Mouse (Mus musculus): ENCODE data around the gene Axin1. TPM values are rescaled to one million over a fixed set of nuclear protein-coding genes. Genes with fewer than 3 reads are reported as not detected.
"Not testable (repeated sequence)": the region's sequence is repeated elsewhere in the genome, so short reads cannot be mapped to it uniquely, and the experiment has no call there.

Gene Axin1
- polyA plus RNA-seq, 1 experiment from 2014 or later = 10.0 TPM

DNA sequence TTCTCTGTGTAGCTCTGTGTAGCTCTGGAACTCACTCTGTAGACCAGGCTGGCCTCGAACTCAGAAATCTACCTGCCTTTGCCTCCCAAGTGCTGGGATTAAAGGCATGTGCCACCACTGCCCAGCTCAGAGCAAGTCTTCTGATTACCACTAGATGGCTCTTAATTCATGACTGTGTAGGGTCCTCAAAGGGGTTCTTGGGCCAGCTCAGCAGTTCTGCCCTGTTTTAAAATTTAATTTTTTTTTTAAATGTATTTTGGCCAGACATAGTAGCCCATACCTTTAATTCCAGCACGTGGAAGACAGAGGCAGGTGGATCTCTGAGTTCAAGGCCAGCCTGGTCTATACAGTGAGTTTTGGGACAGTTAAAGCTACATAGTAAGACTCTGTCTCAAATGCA, 36.8 kb downstream of the Axin1 start:
- H3K4me1 ChIP-seq; H3K4me3 ChIP-seq; H3K27me3 ChIP-seq (ENCODE audit: low read depth, poor library complexity, severe bottlenecking); H3K9me3 ChIP-seq (replicated peaks); H3K27ac ChIP-seq (replicated peaks); DNase-seq (ENCODE audit: low spot score): not testable (repeated sequence)
- 89% methylated on average over 2 of the region's 2 CpGs for WGBS
- peaks cover 68% of the 10 kb centered on the region for H3K36me3 ChIP-seq

- Histone ChIP-seq H3K4me3 (no peak overlapping the region), H3K36me3 (peaks cover 84% of the 10 kb centered on the region), H3K4me1 (no peaks in the 10 kb centered on the region), H3K27me3 (ENCODE audit: low read depth, poor library complexity, severe bottlenecking) (no peaks in the 10 kb centered on the region), H3K9me3 (replicated peaks) (no peaks in the 10 kb centered on the region), H3K27ac (replicated peaks) (no peak overlapping the region)
- DNase-seq (ENCODE audit: low spot score) = no peak
These were observed 40.1 kb downstream of the Axin1 start for GRCm38 (mm10) chr17:26178611-26179010.

- 97% methylated on average over 3 of the region's 3 CpGs for WGBS
- DNase-seq (ENCODE audit: low spot score) = no peak
These were observed 42.7 kb downstream of the Axin1 start for GRCm38 (mm10) chr17:26181179-26181578.

DNA sequence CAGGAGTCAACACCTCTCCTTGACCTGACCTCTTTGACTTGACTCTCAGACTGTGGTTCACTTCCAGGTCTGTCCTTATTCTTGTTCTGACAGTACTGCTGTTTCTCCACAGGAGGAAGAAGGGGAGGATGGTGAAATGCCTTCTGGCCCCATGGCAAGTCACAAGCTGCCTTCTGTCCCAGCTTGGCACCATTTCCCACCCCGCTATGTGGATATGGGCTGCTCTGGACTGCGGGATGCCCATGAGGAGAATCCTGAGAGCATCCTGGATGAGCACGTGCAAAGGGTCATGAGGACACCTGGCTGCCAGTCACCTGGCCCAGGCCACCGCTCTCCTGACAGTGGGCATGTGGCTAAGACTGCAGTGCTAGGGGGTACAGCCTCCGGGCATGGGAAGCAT, 49.1 kb downstream of the Axin1 start:
- no peak for DNase-seq (ENCODE audit: low spot score)
- 99% methylated on average over 5 of the region's 5 CpGs for WGBS
- Histone ChIP-seq H3K27ac (replicated peaks) (no peak overlapping the region), H3K27me3 (ENCODE audit: low read depth, poor library complexity, severe bottlenecking) (no peaks in the 10 kb centered on the region), H3K36me3 (peaks cover 99% of the 10 kb centered on the region), H3K9me3 (replicated peaks) (no peaks in the 10 kb centered on the region), H3K4me3 (no peak overlapping the region), H3K4me1 (no peaks in the 10 kb centered on the region)

More at GRCm38 (mm10) chr17:26181179-26181578, 42.7 kb downstream of the Axin1 start:
- Histone ChIP-seq H3K4me1 (no peaks in the 10 kb centered on the region), H3K27me3 (ENCODE audit: low read depth, poor library complexity, severe bottlenecking) (no peaks in the 10 kb centered on the region), H3K4me3 (no peak overlapping the region), H3K36me3 (peaks cover 84% of the 10 kb centered on the region), H3K9me3 (replicated peaks) (no peaks in the 10 kb centered on the region), H3K27ac (replicated peaks) (no peak overlapping the region)

DNA sequence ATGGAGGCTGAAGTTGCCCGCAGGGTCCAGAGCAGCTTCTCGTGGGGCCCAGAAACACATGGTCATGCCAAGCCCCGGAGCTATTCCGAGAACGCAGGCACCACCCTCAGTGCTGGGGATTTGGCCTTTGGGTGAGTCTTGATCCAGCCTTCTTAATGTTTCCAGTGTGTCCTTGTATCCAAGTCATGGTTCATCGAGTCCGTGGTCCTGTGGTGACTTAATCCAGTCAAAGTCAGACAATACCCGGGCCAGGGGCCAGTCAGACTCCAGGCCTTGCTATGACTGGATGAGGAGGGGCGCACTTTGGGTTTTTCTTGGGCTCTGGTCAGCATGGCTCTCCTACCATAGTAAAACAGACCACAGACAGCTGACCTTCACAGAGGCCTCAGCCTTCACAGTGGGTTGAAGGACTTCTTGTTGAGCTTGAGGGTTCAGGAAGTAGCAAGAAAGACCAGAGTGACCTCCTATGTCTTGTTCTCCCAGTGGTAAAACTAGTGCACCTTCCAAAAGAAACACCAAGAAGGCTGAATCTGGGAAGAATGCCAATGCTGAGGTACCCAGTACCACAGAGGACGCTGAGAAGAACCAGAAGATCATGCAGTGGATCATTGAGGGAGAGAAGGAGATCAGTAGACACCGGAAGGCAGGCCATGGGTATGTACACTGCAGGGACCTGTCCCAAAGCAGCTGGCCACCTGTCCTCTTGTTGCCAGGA, 49.8 kb downstream of the Axin1 start:
- no peak overlapping the region for H3K4me3 ChIP-seq
- no peaks in the 10 kb centered on the region for H3K4me1 ChIP-seq
- no peaks in the 10 kb centered on the region for H3K27me3 ChIP-seq (ENCODE audit: low read depth, poor library complexity, severe bottlenecking)
- H3K36me3 ChIP-seq = peaks cover 99% of the 10 kb centered on the region
- H3K27ac ChIP-seq (replicated peaks) = no peak overlapping the region
- DNase-seq (ENCODE audit: low spot score) = no peak
- WGBS = 94% methylated on average over 11 of the region's 11 CpGs
- no peaks in the 10 kb centered on the region for H3K9me3 ChIP-seq (replicated peaks)

GRCm38 (mm10) chr17:26191486-26191885, 53.0 kb downstream of the Axin1 start:
- WGBS = 93% methylated on average over 7 of the region's 7 CpGs
- H3K4me1 ChIP-seq; DNase-seq (ENCODE audit: low spot score); H3K9me3 ChIP-seq (replicated peaks); H3K27ac ChIP-seq (replicated peaks); H3K27me3 ChIP-seq (ENCODE audit: low read depth, poor library complexity, severe bottlenecking); H3K4me3 ChIP-seq: not testable (repeated sequence)
- H3K36me3 ChIP-seq = peaks cover 100% of the 10 kb centered on the region

DNA sequence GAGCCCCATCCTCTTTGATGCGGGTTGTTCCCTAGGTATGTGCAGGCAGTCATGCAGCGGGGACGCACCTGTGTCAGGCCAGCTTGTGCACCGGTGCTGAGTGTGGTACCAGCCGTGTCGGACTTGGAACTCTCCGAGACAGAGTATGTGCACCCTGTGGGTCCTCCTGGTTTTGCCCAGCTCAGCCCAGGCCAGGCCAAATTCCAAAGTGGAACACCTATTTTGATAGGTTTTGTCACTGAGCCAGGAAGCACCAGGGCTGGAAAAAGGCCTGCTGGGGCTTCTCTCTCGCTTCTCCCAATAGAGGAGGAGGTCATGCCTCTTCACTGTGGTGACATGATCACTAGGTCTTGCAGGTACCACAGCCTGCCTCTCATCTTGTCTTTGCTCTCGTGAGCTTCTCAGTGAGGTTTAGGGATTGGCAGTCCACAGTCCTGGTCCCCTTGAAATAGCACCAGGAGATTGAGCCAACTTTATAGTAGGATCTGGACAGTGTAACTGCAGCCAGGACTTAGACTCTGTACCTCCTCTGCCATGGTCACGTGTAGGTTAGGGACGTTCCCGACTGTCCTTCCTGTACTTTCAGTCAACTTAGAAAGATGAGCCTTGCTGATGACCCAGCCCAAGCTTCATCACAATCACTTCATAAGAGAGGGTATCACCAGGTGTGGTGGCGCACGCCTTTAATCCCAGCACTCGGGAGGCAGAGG, 54.1 kb downstream of the Axin1 start:
- no peak for DNase-seq (ENCODE audit: low spot score)
- no peaks in the 10 kb centered on the region for H3K9me3 ChIP-seq (replicated peaks)
- no peak overlapping the region for H3K4me3 ChIP-seq
- no peak overlapping the region for H3K27ac ChIP-seq (replicated peaks)
- H3K36me3 ChIP-seq = peaks cover 100% of the 10 kb centered on the region
- no peaks in the 10 kb centered on the region for H3K4me1 ChIP-seq
- no peaks in the 10 kb centered on the region for H3K27me3 ChIP-seq (ENCODE audit: low read depth, poor library complexity, severe bottlenecking)
- 97% methylated on average over 15 of the region's 15 CpGs for WGBS

- Histone ChIP-seq H3K27ac (replicated peaks) (no peak within 1 kb of the TSS), H3K9me3 (replicated peaks) (no peaks in the 10 kb centered on the region), H3K4me1 (peaks cover 24% of the 10 kb centered on the region), H3K4me3 (no peak within 1 kb of the TSS; the same call in 1 of the 2 replicates), H3K27me3 (ENCODE audit: low read depth, poor library complexity, severe bottlenecking) (peaks cover 55% of the 10 kb centered on the region), H3K36me3 (peaks cover 51% of the 10 kb centered on the region)
- 71% methylated on average over 4 of the region's 4 CpGs for WGBS
- no peak for DNase-seq (ENCODE audit: low spot score)
These were observed 60.4 kb downstream of the Axin1 start, which contains the start of gene Pdia2 for GRCm38 (mm10) chr17:26198892-26199291. TSS of gene Pdia2 (minus strand) at chr17:26199087.

- H3K4me3 ChIP-seq = peak overlapping the region; percentile 64
- H3K27me3 ChIP-seq (ENCODE audit: low read depth, poor library complexity, severe bottlenecking) = peaks cover 76% of the 10 kb centered on the region
- DNase-seq (ENCODE audit: low spot score) = no peak
- H3K36me3 ChIP-seq = peaks cover 30% of the 10 kb centered on the region
- 3% methylated on average over 90 of the region's 92 CpGs for WGBS
- peak overlapping the region; percentile 73 for H3K27ac ChIP-seq (replicated peaks)
- peaks cover 37% of the 10 kb centered on the region for H3K4me1 ChIP-seq
- H3K9me3 ChIP-seq (replicated peaks) = no peaks in the 10 kb centered on the region
These were observed 62.6 kb downstream of the Axin1 start for GRCm38 (mm10) chr17:26200831-26201705.

GRCm38 (mm10) chr17:26201998-26202397, 63.5 kb downstream of the Axin1 start:
- DNase-seq (ENCODE audit: low spot score) = no peak
- Histone ChIP-seq H3K27ac (replicated peaks) (no peak overlapping the region), H3K4me1 (peaks cover 37% of the 10 kb centered on the region), H3K27me3 (ENCODE audit: low read depth, poor library complexity, severe bottlenecking) (peaks cover 76% of the 10 kb centered on the region), H3K36me3 (peaks cover 20% of the 10 kb centered on the region), H3K4me3 (no peak overlapping the region; the same call in 1 of the 2 replicates), H3K9me3 (replicated peaks) (no peaks in the 10 kb centered on the region)

DNA sequence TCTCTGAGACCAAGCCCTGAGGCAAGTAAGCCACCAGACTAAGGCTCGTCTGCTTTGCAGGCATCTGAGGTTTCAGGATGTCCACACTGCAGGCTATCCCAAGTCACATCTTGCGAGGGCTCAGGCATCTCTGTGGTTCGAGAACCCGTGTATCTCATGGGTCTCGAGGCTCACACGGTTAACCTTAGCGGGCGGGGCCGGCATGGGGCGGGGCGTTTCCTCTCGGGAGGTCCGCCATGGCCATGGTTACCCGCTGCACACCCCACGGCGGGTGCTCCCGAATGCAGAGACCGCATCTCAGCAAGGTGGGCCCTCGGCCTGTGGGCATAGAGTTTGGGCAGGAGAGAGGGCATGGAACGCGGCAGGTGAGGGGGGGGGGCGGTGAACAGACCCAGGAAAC, 64.2 kb downstream of the Axin1 start, which contains the start of gene Rgs11:
Rgs11 (plus strand) TSS at position 215 of the 400 bp plus-strand sequence.
- H3K27ac ChIP-seq (replicated peaks) = 0 out of 2 replicates have a peak within 1 kb of the TSS, but pooled peaks have one; percentile 1
- no peaks in the 10 kb centered on the region for H3K9me3 ChIP-seq (replicated peaks)
- H3K27me3 ChIP-seq (ENCODE audit: low read depth, poor library complexity, severe bottlenecking) = peaks cover 76% of the 10 kb centered on the region
- WGBS = 2% methylated on average over 22 of the region's 22 CpGs
- DNase-seq (ENCODE audit: low spot score) = no peak
- H3K36me3 ChIP-seq = peaks cover 13% of the 10 kb centered on the region
- H3K4me1 ChIP-seq = peaks cover 37% of the 10 kb centered on the region
- H3K4me3 ChIP-seq = peak within 1 kb of the TSS; percentile 64

GRCm38 (mm10) chr17:26203321-26203811, 64.9 kb downstream of the Axin1 start:
- no peak for DNase-seq (ENCODE audit: low spot score)
- H3K9me3 ChIP-seq (replicated peaks) = no peaks in the 10 kb centered on the region
- H3K4me3 ChIP-seq = peak overlapping the region; percentile 55
- peaks cover 37% of the 10 kb centered on the region for H3K4me1 ChIP-seq
- 0 out of 2 replicates have a peak, but pooled peaks cover 7% of the 10 kb centered on the region for H3K36me3 ChIP-seq
- 1% methylated on average over 30 of the region's 30 CpGs for WGBS
- peaks cover 76% of the 10 kb centered on the region for H3K27me3 ChIP-seq (ENCODE audit: low read depth, poor library complexity, severe bottlenecking)
- no peak overlapping the region for H3K27ac ChIP-seq (replicated peaks)
